ENCODE assay signal across 19 mouse cellular contexts in genomic region chr10:21743396-21743795, GRCm38 (mm10).
DNase-seq lines count a peak whose midpoint lies in the region; ATAC-seq and TF ChIP-seq lines count a peak whose summit lies in the region.
"Had no signal": no experiment of that assay in that cellular context is flagged by ENCODE, and none has a peak within 500 bp of the region (broad histone marks: within the 10 kb centered on the region; RNA-seq: fewer than 3 reads in every experiment).

No protein-coding gene starts in this region.

- TF ChIP-seq CTCF in lung, embryonic 14.5 days (IDR thresholded peaks at IDR 0.05; ENCODE audit: low read depth) = no peak

- no peaks in the 10 kb centered on the region for H3K9me3 ChIP-seq in lung, embryonic 14.5 days (ENCODE audit: low read depth, low read length)
- H3K9me3 ChIP-seq: intestine, embryonic 15.5 days; limb, embryonic 12.5 days; liver, embryonic 12.5 days had no signal

- no peak overlapping the region for H3K4me2 ChIP-seq in lung, embryonic 14.5 days
- H3K4me2 ChIP-seq: hindbrain, embryonic 14.5 days; intestine, embryonic 15.5 days; limb, embryonic 12.5 days; liver, embryonic 12.5 days had no signal

- 50% methylated on average over 4 of the region's 4 CpGs for WGBS in lung, embryonic 14.5 days

- DNase-seq in adrenal gland, postnatal 25 days = peak; percentile 7
- no peak for DNase-seq in adrenal gland, postnatal 36 days
- peak; percentile 76 to 82 for DNase-seq in gastrocnemius, adult 8-10 months (ENCODE audit: low spot score in 2 of 2)
- DNase-seq in lung, embryonic 14.5 days = peak; percentile 42
- DNase-seq in skeletal muscle tissue, adult 2 months (ENCODE audit: low read depth, low spot score) = peak; percentile 96
- DNase-seq in urinary bladder, postnatal 4 days (ENCODE audit: low spot score in 2 of 2) = no peak
- DNase-seq in testis, postnatal 14 days (ENCODE audit: low spot score) = no peak
- DNase-seq: cerebellum, adult 11-12 months; cerebellum, postnatal 25 days; embryo, embryonic 11 days; heart, postnatal 36 days; kidney, postnatal 36 days; layer of hippocampus, adult 9-11 months; thymus, postnatal 36 days had no signal

- ATAC-seq in lung, embryonic 14.5 days (ENCODE audit: insufficient read depth) = no peak
- ATAC-seq: intestine, embryonic 15.5 days; liver, embryonic 12.5 days had no signal

- H3K4me1 ChIP-seq in lung, embryonic 14.5 days (ENCODE audit: insufficient read depth) = no peaks in the 10 kb centered on the region
- H3K4me1 ChIP-seq: intestine, embryonic 15.5 days; liver, embryonic 12.5 days had no signal

- no peak overlapping the region for H3K4me3 ChIP-seq in lung, embryonic 14.5 days (ENCODE audit: low read depth, low read length)
- H3K4me3 ChIP-seq: intestine, embryonic 15.5 days; limb, embryonic 12.5 days; liver, embryonic 12.5 days had no signal

- H3K27ac ChIP-seq in lung, embryonic 14.5 days (ENCODE audit: low read depth) = no peak overlapping the region
- H3K27ac ChIP-seq: hindbrain, embryonic 14.5 days; intestine, embryonic 15.5 days; limb, embryonic 12.5 days; liver, embryonic 12.5 days had no signal

- H3K27me3 ChIP-seq in lung, embryonic 14.5 days (ENCODE audit: insufficient read depth, low read length) = no peaks in the 10 kb centered on the region
- H3K27me3 ChIP-seq: CH12.LX; intestine, embryonic 15.5 days; limb, embryonic 12.5 days had no signal

- no peak overlapping the region for H3K9ac ChIP-seq in lung, embryonic 14.5 days
- H3K9ac ChIP-seq: hindbrain, embryonic 14.5 days; intestine, embryonic 15.5 days; limb, embryonic 12.5 days; liver, embryonic 12.5 days had no signal

- no peaks in the 10 kb centered on the region for H3K36me3 ChIP-seq in lung, embryonic 14.5 days (ENCODE audit: insufficient read depth)
- H3K36me3 ChIP-seq: intestine, embryonic 15.5 days; limb, embryonic 12.5 days; liver, embryonic 12.5 days had no signal

Comparison
In these comparisons a context has a peak if more than half of its experiments do, and no peak if none do; other contexts are left out.
1. DNase-seq: peak in adrenal gland, postnatal 25 days (single experiment), gastrocnemius, adult 8-10 months (2 of 2), lung, embryonic 14.5 days (single experiment) and skeletal muscle tissue, adult 2 months (single experiment); none in adrenal gland, postnatal 36 days (0 of 2), urinary bladder, postnatal 4 days (0 of 2) and testis, postnatal 14 days (single experiment).